Mouse (Mus musculus) E14TG2a.4 (cell line): ENCODE data around the gene Med13.

Source experiments
- H3K27me3 ChIP-seq: 2 replicates; pipeline ENCODE4 v1.6.1; 2014; ENCODE audit warnings: low read length, control low read depth; ENCODE audit not compliant: insufficient read depth
- H3K36me3 ChIP-seq: 2 replicates; pipeline ENCODE4 v1.6.1; 2014; ENCODE audit warnings: low read length, control low read depth; ENCODE audit not compliant: insufficient read depth
- H3K4me1 ChIP-seq: replicated peaks from 2 replicates; pipeline ENCODE4 v1.6.1; 2014; ENCODE audit warnings: low read depth, low read length, control low read depth
- H3K4me3 ChIP-seq: replicated peaks from 2 replicates; pipeline ENCODE4 v1.5.1; 2014; ENCODE audit warnings: mild to moderate bottlenecking, low read length
- H3K9me3 ChIP-seq: 2 replicates; pipeline ENCODE4 v1.6.1; 2014; ENCODE audit warnings: low read length, control low read depth
- CTCF ChIP-seq: conservative IDR thresholded peaks from 2 replicates; pipeline ENCODE4 v1.5.1; 2014; ENCODE audit warnings: low read length
- NANOG ChIP-seq: IDR thresholded peaks from 2 replicates; pipeline ENCODE4 v1.6.1; 2014; ENCODE audit warnings: borderline replicate concordance, low read length, mixed read lengths
- POU5F1 ChIP-seq: IDR thresholded peaks from 2 replicates; pipeline ENCODE4 v1.6.1; 2014; ENCODE audit warnings: low read length, borderline replicate concordance

The Med13 gene

DNA sequence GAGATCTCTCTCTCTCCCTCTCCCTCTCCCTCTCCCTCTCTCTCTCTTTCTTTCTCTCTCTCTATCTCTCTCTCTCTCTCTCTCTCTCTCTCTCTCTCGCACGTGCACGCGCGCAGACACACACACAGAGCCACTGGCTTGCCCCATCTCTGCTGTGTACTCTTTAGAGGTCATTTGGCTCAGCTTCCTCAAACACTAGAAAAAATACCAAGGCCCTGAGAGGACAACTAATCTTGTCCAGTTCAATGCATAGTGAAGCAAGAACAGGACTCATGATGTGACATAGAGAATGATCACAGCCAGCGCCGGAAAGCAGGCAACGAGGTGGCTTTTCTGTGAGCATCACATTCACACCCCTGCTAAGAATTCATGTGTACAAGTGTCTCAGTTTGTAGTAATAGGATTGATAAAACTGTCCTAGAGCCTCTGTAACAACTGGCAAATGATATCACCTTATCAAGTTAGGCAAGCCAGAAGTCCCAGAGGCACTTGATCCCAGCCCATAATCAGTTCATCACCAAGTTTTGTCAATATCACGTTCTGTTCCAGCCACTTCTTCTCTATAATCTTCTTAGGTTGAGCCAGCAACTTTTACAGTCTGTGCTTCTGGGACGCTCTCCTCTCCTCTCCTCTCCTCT, 25.2 kb upstream of the Med13 start:
- no peaks in the 10 kb centered on the region for H3K36me3 ChIP-seq
- 0 out of 2 replicates have a peak, but pooled peaks cover 7% of the 10 kb centered on the region for H3K4me1 ChIP-seq
- TF ChIP-seq POU5F1, result no peak
- no peak for TF ChIP-seq NANOG
- TF ChIP-seq CTCF, result no peak
- H3K4me3 ChIP-seq, result no peak overlapping the region
- peaks cover 5% of the 10 kb centered on the region; the same call in 1 of the 2 replicates for H3K27me3 ChIP-seq
- no peaks in the 10 kb centered on the region for H3K9me3 ChIP-seq

DNA sequence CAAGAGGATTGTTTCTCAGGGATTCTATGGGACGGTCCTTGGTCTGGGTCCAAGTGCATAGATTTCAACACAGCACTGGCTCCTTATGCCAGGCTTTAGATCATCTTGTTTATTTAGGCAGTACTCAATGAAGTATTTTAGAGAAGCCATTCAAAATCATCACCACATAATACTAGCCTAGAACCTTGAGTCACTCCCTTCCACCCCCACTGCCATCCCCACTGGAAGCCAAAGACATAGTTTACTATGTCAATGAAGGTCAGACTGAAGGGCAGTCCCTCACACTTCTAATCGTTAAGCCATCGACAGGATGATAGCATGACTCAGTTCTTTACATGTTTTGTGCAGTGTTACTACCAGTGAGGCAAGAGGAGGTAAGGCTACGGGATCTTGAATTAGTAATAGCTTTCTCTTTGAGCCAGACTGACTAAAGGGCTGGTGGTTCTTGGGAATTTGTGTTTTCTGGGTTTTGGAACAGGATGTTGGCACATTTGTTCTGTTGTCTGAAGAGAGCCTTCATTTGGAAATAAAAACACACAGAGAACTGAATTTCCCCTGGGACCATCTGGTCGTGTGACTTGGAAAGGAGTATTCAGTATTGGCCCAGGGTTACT, 24.2 kb upstream of the Med13 start:
- H3K4me1 ChIP-seq, result 0 out of 2 replicates have a peak, but pooled peaks cover 7% of the 10 kb centered on the region
- H3K27me3 ChIP-seq, result peaks cover 5% of the 10 kb centered on the region; the same call in 1 of the 2 replicates
- H3K36me3 ChIP-seq, result no peaks in the 10 kb centered on the region
- TF ChIP-seq NANOG, result no peak
- no peak for TF ChIP-seq POU5F1
- no peak for TF ChIP-seq CTCF
- no peaks in the 10 kb centered on the region for H3K9me3 ChIP-seq
- H3K4me3 ChIP-seq, result no peak overlapping the region

DNA sequence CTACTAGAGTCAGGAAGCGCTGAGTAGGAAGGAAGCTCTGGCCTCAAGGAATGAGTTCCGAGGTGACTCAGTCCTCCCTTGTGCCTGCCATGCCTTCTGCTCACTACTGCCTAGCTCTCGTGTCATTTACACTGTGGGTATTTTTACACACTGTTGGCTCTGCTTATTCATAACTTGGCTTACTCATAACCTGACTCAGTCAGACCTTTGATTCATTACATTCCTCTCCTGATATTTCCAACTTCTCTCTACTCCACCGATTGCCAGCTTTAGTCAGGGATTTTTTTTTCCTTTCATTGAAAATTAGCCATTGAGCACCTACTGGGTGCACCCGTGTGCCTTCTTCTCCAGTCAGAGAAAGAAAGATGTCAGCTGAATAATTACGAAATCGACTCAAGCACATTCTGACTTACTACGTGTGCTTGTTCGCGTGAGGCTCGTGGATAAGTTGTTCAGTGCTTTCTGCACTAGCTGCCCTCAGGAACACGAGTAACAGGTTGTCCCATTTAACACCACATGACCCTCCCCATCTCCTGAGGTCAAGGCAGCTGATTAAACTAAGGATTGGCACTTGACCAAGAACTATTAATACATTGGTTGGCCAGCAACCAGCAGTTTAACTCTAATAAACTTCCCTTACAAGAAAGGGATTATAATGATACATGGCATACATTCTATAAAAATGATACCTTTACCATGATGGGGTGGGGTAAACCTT, 23.3 kb upstream of the Med13 start:
- Histone ChIP-seq H3K36me3 (no peaks in the 10 kb centered on the region), H3K4me1 (0 out of 2 replicates have a peak, but pooled peaks cover under 1% of the 10 kb centered on the region), H3K4me3 (no peak overlapping the region), H3K27me3 (peaks cover 5% of the 10 kb centered on the region; the same call in 1 of the 2 replicates), H3K9me3 (no peaks in the 10 kb centered on the region)
- TF ChIP-seq POU5F1, result no peak
- TF ChIP-seq NANOG, result no peak
- TF ChIP-seq CTCF, result no peak

DNA sequence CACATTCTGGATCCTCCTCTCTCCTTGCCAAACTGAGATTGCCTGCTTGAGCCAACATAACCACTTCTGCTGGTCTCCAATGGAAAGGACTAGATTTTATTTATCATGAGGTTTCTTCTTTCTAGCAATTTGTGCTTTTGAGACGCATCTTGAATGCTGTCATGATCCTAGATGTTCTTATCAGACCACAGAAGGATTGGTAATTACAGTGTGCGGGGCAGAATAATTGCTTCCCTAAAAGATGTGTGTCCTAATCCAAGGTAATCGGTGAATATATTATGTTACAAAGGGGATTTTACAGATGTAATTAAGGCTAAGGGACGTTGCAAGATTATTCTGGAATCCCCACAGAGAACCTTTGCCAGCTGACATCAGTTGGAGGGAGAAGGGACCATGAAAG, 21.6 kb upstream of the Med13 start:
- H3K9me3 ChIP-seq, result no peaks in the 10 kb centered on the region
- no peak for TF ChIP-seq NANOG
- TF ChIP-seq CTCF, result no peak
- no peak for TF ChIP-seq POU5F1
- H3K27me3 ChIP-seq, result peaks cover 5% of the 10 kb centered on the region; the same call in 1 of the 2 replicates
- H3K36me3 ChIP-seq, result no peaks in the 10 kb centered on the region
- H3K4me1 ChIP-seq, result no peaks in the 10 kb centered on the region
- no peak overlapping the region for H3K4me3 ChIP-seq

DNA sequence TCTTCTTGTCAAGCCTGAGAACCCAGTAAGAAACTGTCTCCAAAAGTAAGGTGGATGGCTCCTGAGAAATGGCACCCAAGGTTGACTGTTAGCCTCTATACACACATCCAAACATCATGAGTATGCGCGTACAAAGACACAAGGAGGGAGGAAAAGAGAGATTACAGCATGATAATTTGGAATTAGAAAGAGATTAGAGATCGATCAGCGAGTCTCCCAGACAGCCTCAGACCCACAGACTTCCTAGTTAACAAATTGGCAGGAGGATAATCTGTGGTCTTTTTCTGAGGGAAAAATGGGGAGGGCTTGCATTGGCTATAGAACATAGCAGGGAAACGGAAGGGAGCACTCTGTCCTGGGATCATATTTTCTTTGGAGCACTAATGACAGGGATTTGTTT, 20.4 kb upstream of the Med13 start:
- Histone ChIP-seq H3K4me3 (no peak overlapping the region), H3K4me1 (no peaks in the 10 kb centered on the region), H3K27me3 (peaks cover 5% of the 10 kb centered on the region; the same call in 1 of the 2 replicates), H3K9me3 (no peaks in the 10 kb centered on the region), H3K36me3 (no peaks in the 10 kb centered on the region)
- no peak for TF ChIP-seq POU5F1
- no peak for TF ChIP-seq CTCF
- no peak for TF ChIP-seq NANOG

DNA sequence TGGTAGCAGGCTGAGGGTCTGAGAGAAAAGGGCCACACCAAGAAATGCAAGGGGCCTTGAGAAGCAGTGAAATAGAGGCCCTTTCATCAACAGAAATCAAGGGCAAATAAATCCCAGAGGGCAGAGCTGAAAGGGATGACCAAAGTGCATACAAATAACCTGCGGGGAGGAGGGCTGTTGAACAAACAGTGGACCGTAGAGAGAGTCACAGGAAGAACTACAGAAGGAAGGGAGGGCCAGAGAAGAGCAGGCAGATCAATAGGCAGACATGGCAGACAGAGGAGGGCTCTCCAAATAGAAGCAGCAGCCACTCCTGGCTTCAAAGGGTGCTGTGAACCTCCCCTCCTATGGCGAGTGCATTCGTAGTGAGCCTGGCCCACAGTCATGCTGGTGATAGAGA, 19.3 kb upstream of the Med13 start:
- H3K36me3 ChIP-seq, result no peaks in the 10 kb centered on the region

DNA sequence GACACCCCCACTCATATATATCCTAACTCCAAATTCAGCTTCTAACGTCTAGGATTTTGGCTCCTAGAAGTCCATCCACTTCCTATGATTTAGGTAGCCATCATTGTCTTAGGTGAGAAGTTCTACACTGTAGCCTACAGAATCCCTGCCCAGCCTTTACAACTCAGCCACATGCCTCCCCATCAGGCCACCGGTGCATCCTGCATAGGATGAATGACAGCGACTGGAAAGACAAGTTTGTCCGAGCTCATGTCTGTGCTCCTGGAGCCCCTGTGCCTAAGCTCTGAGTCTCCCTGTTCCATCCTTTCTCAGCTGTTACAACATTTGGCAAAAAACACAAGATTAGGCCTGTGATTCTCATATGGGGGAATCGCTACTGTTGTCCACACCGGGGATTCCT, 17.7 kb upstream of the Med13 start:
- H3K27me3 ChIP-seq, result no peaks in the 10 kb centered on the region
- no peak overlapping the region for H3K4me3 ChIP-seq
- H3K36me3 ChIP-seq, result no peaks in the 10 kb centered on the region
- no peak for TF ChIP-seq NANOG
- no peak for TF ChIP-seq CTCF
- TF ChIP-seq POU5F1, result no peak
- H3K4me1 ChIP-seq, result no peaks in the 10 kb centered on the region
- no peaks in the 10 kb centered on the region for H3K9me3 ChIP-seq

More for the DNA sequence above, 19.3 kb upstream of the Med13 start:
- TF ChIP-seq POU5F1 (no peak), NANOG (no peak), CTCF (no peak)
- H3K9me3 ChIP-seq, result no peaks in the 10 kb centered on the region
- H3K4me3 ChIP-seq, result no peak overlapping the region
- no peaks in the 10 kb centered on the region for H3K4me1 ChIP-seq
- peaks cover 5% of the 10 kb centered on the region; the same call in 1 of the 2 replicates for H3K27me3 ChIP-seq

DNA sequence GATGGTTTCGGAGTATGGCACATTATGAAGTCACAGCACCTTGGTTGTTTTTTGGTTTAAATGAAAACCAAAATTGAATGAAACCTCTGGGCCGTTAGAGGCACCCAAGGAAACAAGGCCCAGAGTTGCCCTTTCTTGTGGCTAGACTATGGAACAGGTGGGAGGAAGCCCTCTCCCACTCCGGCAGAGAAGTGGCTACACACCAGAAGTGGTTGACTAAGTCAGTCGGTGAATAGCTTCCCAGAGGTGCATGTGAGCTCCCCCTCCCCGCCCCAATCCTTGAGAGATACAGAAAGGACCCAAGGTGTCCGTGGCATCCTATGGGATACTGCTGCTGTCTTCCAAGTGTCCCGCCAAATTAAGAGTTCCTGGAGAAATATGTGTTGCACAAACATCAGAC, 13.9 kb upstream of the Med13 start:
- H3K4me1 ChIP-seq, result no peaks in the 10 kb centered on the region
- H3K4me3 ChIP-seq, result no peak overlapping the region
- TF ChIP-seq NANOG (no peak), CTCF (no peak), POU5F1 (no peak)
- no peaks in the 10 kb centered on the region for H3K9me3 ChIP-seq
- H3K27me3 ChIP-seq, result no peaks in the 10 kb centered on the region
- no peaks in the 10 kb centered on the region for H3K36me3 ChIP-seq
